Comparison of ENCODE assay signal across 9 mouse cellular contexts in genomic region chr3:88527565-88527964, GRCm38 (mm10). TPM values are rescaled to one million over a fixed set of nuclear protein-coding genes. Genes with fewer than 3 reads are reported as not detected.
DNase-seq lines count a peak whose midpoint lies in the region; ATAC-seq and TF ChIP-seq lines count a peak whose summit lies in the region.
"Had no signal": no experiment of that assay in that cellular context is flagged by ENCODE, and none has a peak within 500 bp of the region (broad histone marks: within the 10 kb centered on the region; RNA-seq: fewer than 3 reads in every experiment).

No protein-coding gene starts in this region.

- peak overlapping the region; percentile 46 for H3K4me2 ChIP-seq in heart, embryonic 11.5 days
- H3K4me2 ChIP-seq in forebrain, postnatal 0 days (ENCODE audit: low read depth), result peak overlapping the region; percentile 27; the same call in 1 of the 2 replicates

- no peak for TF ChIP-seq CTCF in forebrain, postnatal 0 days (IDR thresholded peaks at IDR 0.05; ENCODE audit: low read depth)

- in situ Hi-C loops in ES-E14 (cut with MboI; ENCODE audit: low sequenced_read_pairs in 2 of 2, unreplicated experiment in 2 of 2), result no loop called here

- no peaks in the 10 kb centered on the region for H3K9me3 ChIP-seq in heart, embryonic 11.5 days (replicated peaks; ENCODE audit: control insufficient read depth, low read length)
- no peaks in the 10 kb centered on the region for H3K9me3 ChIP-seq in ES-E14 (ENCODE audit: control insufficient read depth, insufficient read depth, low read depth, low read length)
- no peaks in the 10 kb centered on the region for H3K9me3 ChIP-seq in forebrain, postnatal 0 days (ENCODE audit: low read length)
- no peaks in the 10 kb centered on the region for H3K9me3 ChIP-seq in midbrain, embryonic 10.5 days (replicated peaks)

- H3K4me1 ChIP-seq in heart, embryonic 11.5 days (ENCODE audit: control insufficient read depth, insufficient read depth, low read length), result peaks cover 39% of the 10 kb centered on the region
- H3K4me1 ChIP-seq in ES-E14 (ENCODE audit: control insufficient read depth in 2 of 2, insufficient read depth in 2 of 2, low read length in 2 of 2, poor library complexity in 1 of 2), result peaks cover 6 to 12% of the 10 kb centered on the region in 2 experiments; a peak in 3 of 4 replicates
- peaks cover 27% of the 10 kb centered on the region for H3K4me1 ChIP-seq in forebrain, postnatal 0 days (ENCODE audit: insufficient read depth)
- H3K4me1 ChIP-seq in midbrain, embryonic 10.5 days, result peaks cover 54% of the 10 kb centered on the region

- H3K36me3 ChIP-seq in heart, embryonic 11.5 days (ENCODE audit: control insufficient read depth, insufficient read depth, low read length), result peaks cover 7% of the 10 kb centered on the region
- H3K36me3 ChIP-seq in ES-E14 (ENCODE audit: control insufficient read depth, insufficient read depth, low read length, poor library complexity, severe bottlenecking), result peaks cover 16% of the 10 kb centered on the region
- peaks cover 16% of the 10 kb centered on the region; the same call in 1 of the 2 replicates for H3K36me3 ChIP-seq in forebrain, postnatal 0 days (ENCODE audit: insufficient read depth)
- peaks cover 33% of the 10 kb centered on the region for H3K36me3 ChIP-seq in midbrain, embryonic 10.5 days

- no peaks in the 10 kb centered on the region for H3K27me3 ChIP-seq in heart, embryonic 11.5 days (ENCODE audit: control insufficient read depth, insufficient read depth, low read length)
- no peaks in the 10 kb centered on the region for H3K27me3 ChIP-seq in forebrain, postnatal 0 days (ENCODE audit: insufficient read depth, low read length)
- H3K27me3 ChIP-seq in midbrain, embryonic 10.5 days (ENCODE audit: low read depth, poor library complexity, severe bottlenecking), result no peaks in the 10 kb centered on the region

- H3K4me3 ChIP-seq in heart, embryonic 11.5 days (ENCODE audit: low read depth, low read length), result no peak overlapping the region
- H3K4me3 ChIP-seq in ES-E14 (ENCODE audit: insufficient read depth in 1 of 2, low read depth in 1 of 2, low read length in 2 of 2, poor library complexity in 1 of 2, severe bottlenecking in 1 of 2), result peak overlapping the region in 1 of 2 experiments; percentile 9; a peak in 1 of 4 replicates
- H3K4me3 ChIP-seq in forebrain, postnatal 0 days (ENCODE audit: low read depth, low read length), result no peak overlapping the region
- H3K4me3 ChIP-seq in midbrain, embryonic 10.5 days, result peak overlapping the region; percentile 42

- WGBS in heart, embryonic 11.5 days (ENCODE audit: insufficient replicate concordance), result 23% methylated on average over 8 of the region's 8 CpGs
- 34% methylated on average over 8 of the region's 8 CpGs for WGBS in forebrain, postnatal 0 days
- 25% methylated on average over 8 of the region's 8 CpGs for WGBS in midbrain, embryonic 10.5 days

- H3K27ac ChIP-seq in heart, embryonic 11.5 days (ENCODE audit: low read depth, low read length), result peak overlapping the region; percentile 12; the same call in 1 of the 2 replicates
- H3K27ac ChIP-seq in ES-E14 (ENCODE audit: insufficient read depth, low read depth, low read length, poor library complexity, severe bottlenecking), result no peak overlapping the region
- H3K27ac ChIP-seq in forebrain, postnatal 0 days (ENCODE audit: low read depth, low read length), result peak overlapping the region; percentile 15; the same call in 1 of the 2 replicates
- H3K27ac ChIP-seq in midbrain, embryonic 10.5 days (replicated peaks), result peak overlapping the region; percentile 81

- no peak for DNase-seq in heart, adult 9 months (ENCODE audit: low spot score in 2 of 2)
- no peak for DNase-seq in ES-E14 (ENCODE audit: low read depth, low spot score)
- DNase-seq in forebrain, postnatal 0 days, result no peak
- no peak for DNase-seq in midbrain, embryonic 10.5 days (ENCODE audit: low spot score)
- DNase-seq in adipocyte (ENCODE audit: low spot score), result no peak
- no peak for DNase-seq in frontal cortex, postnatal 10 days (ENCODE audit: low spot score in 2 of 2)

- H3K9ac ChIP-seq in heart, embryonic 11.5 days (ENCODE audit: low read depth, low read length), result peak overlapping the region; percentile 53
- peak overlapping the region; percentile 19; the same call in 1 of the 2 replicates for H3K9ac ChIP-seq in ES-E14 (ENCODE audit: insufficient read depth, low read depth, low read length, poor library complexity, severe bottlenecking)
- H3K9ac ChIP-seq in forebrain, postnatal 0 days, result peak overlapping the region; percentile 33; the same call in 1 of the 2 replicates

- ATAC-seq in heart, embryonic 11.5 days (replicated peaks; ENCODE audit: insufficient number of reproducible peaks, low FRiP score, low TSS enrichment), result no peak
- ATAC-seq in forebrain, postnatal 0 days, result no peak
- ATAC-seq in erythroid progenitor cell, adult 5-6 weeks (replicated peaks; ENCODE audit: low FRiP score, poor library complexity, severe bottlenecking), result no peak

TF ChIP-seq in ES-E14, 5 proteins besides CTCF, POLR2A, EP300 and RAD21:
- TF ChIP-seq ZC3H11A (IDR thresholded peaks at IDR 0.05; ENCODE audit: borderline replicate concordance, low read depth, low read length) (no peak), CHD2 (IDR thresholded peaks at IDR 0.05; ENCODE audit: low read depth, low read length) (no peak), ZNF384 (IDR thresholded peaks at IDR 0.05; ENCODE audit: low read depth, low read length) (no peak), HCFC1 (IDR thresholded peaks at IDR 0.05; ENCODE audit: borderline replicate concordance, insufficient read depth, low read length) (no peak), MAFK (IDR thresholded peaks at IDR 0.05; ENCODE audit: insufficient read depth, low read depth, low read length) (no peak)

RNA-seq across cellular contexts. Expression of gene Mex3a, which starts 4.6 kb away (rescaled TPM):
- 16.5 and 16.9 TPM in 2 replicates for polyA plus RNA-seq in heart, embryonic 11.5 days (2014; fragmentation: Nextera tagmentation; extraction: Ambion mirVana)
- total RNA-seq in ES-E14 (2012; rRNA removed), result 24.9 and 29.8 TPM in 2 replicates
- total RNA-seq in forebrain, postnatal 0 days (2014; rRNA removed), result 64.5 and 71.9 TPM in 2 replicates
- polyA plus RNA-seq in forebrain, postnatal 0 days (2015; fragmentation: Nextera tagmentation; extraction: Ambion mirVana), result 16.2 and 20.5 TPM in 2 replicates
- polyA plus RNA-seq in midbrain, embryonic 10.5 days (2016; fragmentation: Nextera tagmentation; extraction: Ambion mirVana), result 27.7 and 33.8 TPM in 2 replicates
- 0.42 TPM in 1 of 2 replicates, not detected in the other for total RNA-seq in erythroid progenitor cell, adult 5-6 weeks (2015; ENCODE audit: low replicate concordance)
- total RNA-seq in erythroid progenitor cell, adult 5-6 weeks (2017; ENCODE audit: low replicate concordance), result 0.08 and 0.26 TPM in 2 replicates

RNA-seq across cellular contexts. Expression of gene Lmna, which starts 17.8 kb away (rescaled TPM):
- polyA plus RNA-seq in heart, embryonic 11.5 days (2014; fragmentation: Nextera tagmentation; extraction: Ambion mirVana), result 78.2 and 82.0 TPM in 2 replicates
- 80.1 and 121 TPM in 2 replicates for total RNA-seq in ES-E14 (2012; rRNA removed)
- 49.4 and 71.3 TPM in 2 replicates for total RNA-seq in forebrain, postnatal 0 days (2014; rRNA removed)
- 51.4 and 52.9 TPM in 2 replicates for polyA plus RNA-seq in forebrain, postnatal 0 days (2015; fragmentation: Nextera tagmentation; extraction: Ambion mirVana)
- polyA plus RNA-seq in midbrain, embryonic 10.5 days (2016; fragmentation: Nextera tagmentation; extraction: Ambion mirVana), result 13.5 and 18.3 TPM in 2 replicates
- total RNA-seq in erythroid progenitor cell, adult 5-6 weeks (2015; ENCODE audit: low replicate concordance), result 31.7 and 48.2 TPM in 2 replicates
- total RNA-seq in erythroid progenitor cell, adult 5-6 weeks (2017; ENCODE audit: low replicate concordance), result 182 and 260 TPM in 2 replicates

RNA-seq across cellular contexts. Expression of gene Rab25, which starts 20.5 kb away (rescaled TPM):
- 0.21 TPM in 1 of 2 replicates, not detected in the other for polyA plus RNA-seq in heart, embryonic 11.5 days (2014; fragmentation: Nextera tagmentation; extraction: Ambion mirVana)
- total RNA-seq in ES-E14 (2012; rRNA removed), result 2.1 and 4.0 TPM in 2 replicates
- total RNA-seq in forebrain, postnatal 0 days (2014; rRNA removed), result not detected in 2 replicates
- polyA plus RNA-seq in forebrain, postnatal 0 days (2015; fragmentation: Nextera tagmentation; extraction: Ambion mirVana), result 0.33 TPM in 1 of 2 replicates, not detected in the other
- polyA plus RNA-seq in midbrain, embryonic 10.5 days (2016; fragmentation: Nextera tagmentation; extraction: Ambion mirVana), result 0.49 and 0.79 TPM in 2 replicates
- total RNA-seq in erythroid progenitor cell, adult 5-6 weeks (2015; ENCODE audit: low replicate concordance), result not detected in 2 replicates
- not detected in 2 replicates for total RNA-seq in erythroid progenitor cell, adult 5-6 weeks (2017; ENCODE audit: low replicate concordance)
- total RNA-seq: left cerebral cortex, adult 18-20 months had no signal

RNA-seq across cellular contexts. Expression of gene Lamtor2, which starts 25.3 kb away (rescaled TPM):
- polyA plus RNA-seq in heart, embryonic 11.5 days (2014; fragmentation: Nextera tagmentation; extraction: Ambion mirVana), result 86.9 and 110 TPM in 2 replicates
- 108 and 112 TPM in 2 replicates for total RNA-seq in ES-E14 (2012; rRNA removed)
- 52.2 and 55.5 TPM in 2 replicates for total RNA-seq in forebrain, postnatal 0 days (2014; rRNA removed)
- 186 and 202 TPM in 2 replicates for polyA plus RNA-seq in forebrain, postnatal 0 days (2015; fragmentation: Nextera tagmentation; extraction: Ambion mirVana)
- polyA plus RNA-seq in midbrain, embryonic 10.5 days (2016; fragmentation: Nextera tagmentation; extraction: Ambion mirVana), result 175 and 192 TPM in 2 replicates
- 9.0 and 12.6 TPM in 2 replicates for total RNA-seq in erythroid progenitor cell, adult 5-6 weeks (2015; ENCODE audit: low replicate concordance)
- 7.7 and 23.3 TPM in 2 replicates for total RNA-seq in erythroid progenitor cell, adult 5-6 weeks (2017; ENCODE audit: low replicate concordance)

RNA-seq across cellular contexts. Expression of gene Ubqln4, which starts 26.0 kb away (rescaled TPM):
- 48.8 and 49.5 TPM in 2 replicates for polyA plus RNA-seq in heart, embryonic 11.5 days (2014; fragmentation: Nextera tagmentation; extraction: Ambion mirVana)
- 103 and 135 TPM in 2 replicates for total RNA-seq in ES-E14 (2012; rRNA removed)
- 102 and 116 TPM in 2 replicates for total RNA-seq in forebrain, postnatal 0 days (2014; rRNA removed)
- polyA plus RNA-seq in forebrain, postnatal 0 days (2015; fragmentation: Nextera tagmentation; extraction: Ambion mirVana), result 29.3 and 30.8 TPM in 2 replicates
- 71.1 and 74.1 TPM in 2 replicates for polyA plus RNA-seq in midbrain, embryonic 10.5 days (2016; fragmentation: Nextera tagmentation; extraction: Ambion mirVana)
- total RNA-seq in erythroid progenitor cell, adult 5-6 weeks (2015; ENCODE audit: low replicate concordance), result 8.6 and 10.1 TPM in 2 replicates
- 6.3 and 7.6 TPM in 2 replicates for total RNA-seq in erythroid progenitor cell, adult 5-6 weeks (2017; ENCODE audit: low replicate concordance)

Comparison
In these comparisons a context has a peak if more than half of its experiments do, and no peak if none do; other contexts are left out.
1. RNA of gene Mex3a, which starts 4.6 kb away (total RNA-seq): 64.5 to 71.9 TPM in forebrain, postnatal 0 days and 24.9 to 29.8 TPM in ES-E14; 0.08 to 0.42 TPM in erythroid progenitor cell, adult 5-6 weeks; every median in the first group is over 10 times any median in the second.
2. Peak in every context shown above with its lines, with median percentiles within 50 percentile points of each other: H3K9ac ChIP-seq.